Mouse (Mus musculus) cortical plate, adult 2 months (tissue): ENCODE data around the gene Slc3a1. TPM values are rescaled to one million over a fixed set of nuclear protein-coding genes. Genes with fewer than 3 reads are reported as not detected.

Experiments
- H3K27ac ChIP-seq: fragments of 200-500 bp; 2 replicates; pipeline ENCODE4 v1.5.1; 2012; ENCODE audit warnings: low read length, control low read depth, inconsistent platforms; ENCODE audit not compliant: insufficient read depth
- H3K4me1 ChIP-seq: fragments of 200-500 bp; 2 replicates; pipeline ENCODE4 v1.6.1; 2011; ENCODE audit warnings: low read length; ENCODE audit not compliant: control insufficient read depth, insufficient read depth
- H3K4me3 ChIP-seq: fragments of 200-500 bp; 2 replicates; pipeline ENCODE4 v1.5.1; 2011; ENCODE audit warnings: mild to moderate bottlenecking, low read length, control low read depth; ENCODE audit not compliant: insufficient read depth
- CTCF ChIP-seq: fragments of 200-500 bp; IDR thresholded peaks from 2 replicates; pipeline ENCODE4 v1.5.1; 2011; ENCODE audit warnings: mild to moderate bottlenecking, control low read depth, low read length; ENCODE audit not compliant: insufficient read depth; ENCODE audit errors: extremely low read depth
- POLR2A ChIP-seq: fragments of 200-500 bp; IDR thresholded peaks from 2 replicates; pipeline ENCODE4 v1.6.1; 2011; ENCODE audit warnings: mild to moderate bottlenecking, low read length, control low read depth; ENCODE audit not compliant: insufficient read depth; ENCODE audit errors: extremely low read depth
- polyA plus RNA-seq: library from polyadenylated mRNA; depleted of rRNA; stranded (reverse); fragments of >200 nt; gene quantifications from 2 replicates; pipeline ENCODE4 v1.2.3, GENCODE M21; 2012; rRNA removed

The Slc3a1 gene
- 0.10 and 0.26 TPM in 2 replicates for polyA plus RNA-seq

DNA sequence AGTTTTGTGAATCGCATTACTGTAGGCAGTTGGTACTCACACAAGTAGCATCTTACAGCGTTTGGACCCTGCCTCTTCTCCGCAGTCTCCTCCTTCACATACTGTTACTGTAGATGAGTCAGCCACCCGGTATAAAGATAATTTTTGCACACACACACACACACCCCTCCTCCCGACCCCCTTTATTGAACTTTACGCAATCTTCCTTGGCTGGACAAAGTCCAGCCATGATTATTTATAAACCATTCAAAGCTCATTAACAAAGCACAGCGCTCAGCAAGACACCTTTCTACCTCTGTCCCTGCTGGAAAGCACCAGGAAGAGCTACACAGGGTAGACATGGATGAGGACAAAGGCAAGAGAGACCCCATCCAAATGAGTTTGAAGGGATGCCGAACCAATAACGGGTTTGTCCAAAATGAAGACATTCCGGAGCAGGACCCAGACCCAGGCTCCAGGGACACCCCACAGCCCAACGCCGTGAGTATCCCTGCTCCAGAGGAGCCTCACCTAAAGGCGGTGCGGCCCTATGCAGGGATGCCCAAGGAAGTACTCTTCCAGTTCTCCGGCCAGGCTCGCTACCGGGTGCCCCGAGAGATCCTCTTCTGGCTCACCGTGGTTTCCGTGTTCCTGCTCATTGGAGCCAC, at the start of gene Slc3a1:
Gene Slc3a1 (plus strand): TSS at position 284 of the 647 bp plus-strand sequence.
- Histone ChIP-seq H3K4me1 (no peaks in the 10 kb centered on the region; the same call in 1 of the 2 replicates), H3K27ac (no peak within 1 kb of the TSS), H3K4me3 (no peak within 1 kb of the TSS)
- TF ChIP-seq POLR2A (no peak), CTCF (no peak)

DNA sequence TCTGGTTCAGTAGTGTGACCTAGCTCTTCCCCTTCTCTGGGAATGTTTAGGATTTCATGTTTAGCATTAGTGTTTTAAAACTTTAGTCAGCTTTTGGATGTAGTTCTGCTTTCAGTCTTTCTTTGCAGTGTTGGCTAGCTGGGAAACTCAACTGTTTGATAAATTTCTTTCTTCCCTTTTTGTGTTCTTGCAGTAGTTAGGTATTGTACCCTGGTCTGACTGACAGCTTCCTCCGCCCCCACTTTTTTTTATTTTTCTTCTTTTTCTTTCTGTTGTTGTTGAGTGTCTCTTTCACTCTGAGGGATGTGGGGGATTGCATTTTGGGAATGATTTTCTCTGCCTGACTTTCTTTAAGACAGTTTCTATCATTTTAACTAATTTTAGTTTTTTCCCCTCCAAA, 46.5 kb upstream of the Slc3a1 start:
- Histone ChIP-seq H3K4me1 (peaks cover 10% of the 10 kb centered on the region), H3K4me3 (no peak overlapping the region), H3K27ac (no peak overlapping the region)
- TF ChIP-seq POLR2A (no peak), CTCF (no peak)

DNA sequence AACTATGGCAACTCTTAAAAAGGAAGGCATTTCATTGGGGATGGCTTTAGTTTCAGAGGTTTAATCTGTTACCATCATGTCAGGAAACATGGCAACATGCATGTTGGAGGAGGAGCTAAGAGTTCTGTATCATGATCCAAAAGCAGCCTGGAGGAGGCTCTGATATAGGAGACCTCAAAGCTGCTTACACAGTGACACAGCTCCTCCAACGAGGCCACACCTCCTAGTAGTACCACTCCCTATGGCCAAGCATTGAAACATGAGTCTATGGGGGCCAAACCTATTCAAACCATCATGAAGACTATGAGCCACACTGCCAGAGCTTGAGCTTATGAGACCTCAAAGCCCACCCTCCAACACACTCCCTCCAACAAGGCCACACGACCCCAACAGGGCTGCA, 45.4 kb upstream of the Slc3a1 start:
- Histone ChIP-seq H3K4me1 (peaks cover 12% of the 10 kb centered on the region), H3K27ac (no peak overlapping the region), H3K4me3 (no peak overlapping the region)
- no peak for TF ChIP-seq POLR2A
- TF ChIP-seq CTCF, result no peak

DNA sequence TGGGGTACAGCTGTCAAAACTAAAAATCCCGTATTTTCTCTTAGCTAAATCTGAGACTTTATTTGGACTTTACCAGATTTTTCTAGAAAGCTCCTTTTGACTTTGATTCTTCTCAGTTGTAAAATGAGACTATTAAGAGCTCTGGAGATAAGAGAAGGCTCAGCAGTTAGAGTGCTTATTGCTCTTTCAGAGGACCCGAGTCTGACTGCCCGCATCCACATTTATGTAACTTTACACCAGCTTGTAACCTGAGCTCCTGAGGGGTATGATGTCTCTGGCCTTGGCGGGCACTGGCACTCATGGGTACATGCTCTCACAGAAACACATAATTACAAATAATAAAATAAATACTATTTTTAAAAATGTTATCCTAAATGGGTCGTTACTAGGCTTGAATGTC, 41.8 kb upstream of the Slc3a1 start:
- Histone ChIP-seq H3K4me3 (no peak overlapping the region), H3K27ac (no peak overlapping the region), H3K4me1 (peaks cover 19% of the 10 kb centered on the region)
- TF ChIP-seq POLR2A (no peak), CTCF (no peak)

- Histone ChIP-seq H3K4me3 (no peak overlapping the region), H3K4me1 (peaks cover 19% of the 10 kb centered on the region), H3K27ac (no peak overlapping the region)
- TF ChIP-seq POLR2A, result no peak
- TF ChIP-seq CTCF, result no peak
These were observed 40.3 kb upstream of the Slc3a1 start for GRCm38 (mm10) chr17:84987834-84988410.

DNA sequence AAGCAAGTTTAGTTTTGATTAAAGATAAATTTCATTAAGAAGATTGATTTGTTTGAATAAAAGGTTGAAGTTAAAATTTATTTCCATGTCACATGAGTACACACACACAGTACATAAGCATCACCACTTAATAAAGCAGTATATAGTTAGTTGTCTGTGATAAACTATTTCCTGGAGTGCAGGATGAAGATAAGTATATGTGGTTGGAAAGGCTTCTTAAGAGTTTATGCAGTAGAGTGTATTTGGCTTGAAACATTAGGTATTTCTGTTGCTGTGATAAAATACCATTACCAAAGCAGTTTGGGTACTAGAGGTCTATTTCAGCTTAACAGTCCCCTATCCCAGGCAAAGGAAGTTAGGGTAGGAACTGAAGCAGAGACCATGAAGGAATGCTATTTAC, 39.7 kb upstream of the Slc3a1 start:
- H3K27ac ChIP-seq, result no peak overlapping the region
- H3K4me1 ChIP-seq, result peaks cover 19% of the 10 kb centered on the region
- no peak overlapping the region for H3K4me3 ChIP-seq
- no peak for TF ChIP-seq CTCF

DNA sequence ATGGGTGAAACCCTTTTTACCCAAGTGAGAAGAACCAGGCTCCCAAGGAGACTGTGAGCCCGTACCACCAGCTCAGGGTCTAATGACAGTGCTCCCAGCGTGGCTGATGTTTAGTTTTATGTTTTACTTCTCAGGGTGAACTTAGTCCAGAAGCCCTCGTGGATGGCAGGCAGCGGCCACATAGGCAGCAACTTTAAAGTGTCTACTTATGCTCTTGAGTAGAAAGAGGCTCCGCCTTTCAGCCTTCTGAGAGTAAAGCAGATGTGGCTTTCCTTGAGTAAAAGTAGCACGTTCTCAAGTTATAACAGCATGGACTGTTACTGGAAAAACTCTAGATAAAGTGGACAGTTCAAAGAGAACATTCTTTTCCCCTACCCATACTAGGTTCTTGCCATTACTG, 32.3 kb upstream of the Slc3a1 start:
- no peak overlapping the region for H3K4me3 ChIP-seq
- no peak overlapping the region for H3K27ac ChIP-seq
- no peak for TF ChIP-seq POLR2A
- TF ChIP-seq CTCF, result no peak
- H3K4me1 ChIP-seq, result peaks cover 11% of the 10 kb centered on the region

DNA sequence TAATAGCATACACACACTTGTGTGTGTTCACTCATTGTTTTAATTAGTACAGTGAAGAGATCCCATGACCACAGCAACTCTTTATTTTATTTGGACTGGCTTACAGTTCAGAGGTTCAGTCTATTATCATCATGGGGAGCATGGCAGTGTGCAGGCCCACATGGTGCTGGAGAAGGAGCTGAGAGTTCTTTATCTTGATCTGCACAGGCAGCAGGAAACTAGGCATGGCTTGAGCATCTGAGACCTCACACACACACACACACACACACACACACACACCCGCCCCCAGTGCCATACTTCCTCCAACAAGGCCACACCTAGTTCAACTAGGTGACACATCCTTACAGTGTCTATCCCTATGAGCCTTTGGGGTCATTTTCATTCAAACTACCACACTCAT, 30.5 kb upstream of the Slc3a1 start:
- H3K4me1 ChIP-seq, result peaks cover 11% of the 10 kb centered on the region
- no peak overlapping the region for H3K4me3 ChIP-seq
- TF ChIP-seq CTCF (no peak), POLR2A (no peak)
- H3K27ac ChIP-seq, result no peak overlapping the region

DNA sequence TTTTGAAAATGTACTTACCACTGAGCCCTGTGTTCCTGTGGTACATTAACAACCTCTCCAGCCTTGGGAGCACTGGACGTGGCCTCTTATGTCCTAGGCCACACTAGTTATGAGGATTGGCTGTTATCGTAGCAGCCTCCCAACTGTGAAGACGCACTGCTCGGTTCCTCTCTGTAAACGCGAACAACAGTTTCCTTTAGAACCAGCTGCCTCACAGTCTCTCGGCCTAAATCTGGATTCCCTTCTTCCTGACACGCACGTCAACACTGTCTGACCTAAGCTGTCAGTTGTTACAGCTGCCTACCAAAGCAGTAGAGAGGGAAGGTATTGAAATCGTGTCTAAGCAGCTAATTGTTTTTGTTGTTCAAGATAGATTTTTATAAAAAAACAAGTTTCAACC, 28.5 kb upstream of the Slc3a1 start:
- H3K4me1 ChIP-seq, result peaks cover 14% of the 10 kb centered on the region
- no peak overlapping the region for H3K4me3 ChIP-seq
- no peak overlapping the region for H3K27ac ChIP-seq
- TF ChIP-seq POLR2A (no peak), CTCF (no peak)

DNA sequence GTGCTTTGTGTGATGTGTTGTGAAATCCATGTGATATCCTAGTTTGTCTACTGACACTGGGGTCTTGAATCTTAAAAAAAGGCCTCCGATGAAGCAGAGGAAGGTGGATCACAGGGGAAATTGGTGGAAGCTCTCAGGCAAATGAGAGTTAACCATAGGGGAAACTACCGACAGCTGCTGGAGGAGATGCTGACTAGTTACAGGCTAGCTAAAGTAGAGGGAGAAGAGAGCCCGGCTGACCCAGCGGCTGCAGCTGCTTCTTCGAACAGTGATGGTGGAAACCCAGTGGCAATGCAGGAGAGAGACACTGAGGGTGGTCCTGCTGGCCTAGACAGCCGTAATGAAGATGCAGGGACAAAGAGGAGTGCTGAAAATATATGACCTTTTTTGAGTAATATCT, 14.7 kb upstream of the Slc3a1 start:
- Histone ChIP-seq H3K4me1 (no peaks in the 10 kb centered on the region), H3K27ac (no peak overlapping the region), H3K4me3 (no peak overlapping the region)
- TF ChIP-seq CTCF (no peak), POLR2A (no peak)

- Histone ChIP-seq H3K27ac (no peak overlapping the region), H3K4me1 (peaks cover 1% of the 10 kb centered on the region; the same call in 1 of the 2 replicates), H3K4me3 (no peak overlapping the region)
- TF ChIP-seq CTCF (no peak), POLR2A (no peak)
These were observed 13.5 kb upstream of the Slc3a1 start for GRCm38 (mm10) chr17:85014632-85015031.
